Mouse (Mus musculus) myocyte (in vitro differentiated cells): ENCODE data around the gene Rbm47.

ENCODE experiments used
- MYOG ChIP-seq, 3 experiments: IDR thresholded peaks; one replicate each; pipeline ENCODE4 v1.6.1; 2011; ENCODE audit warnings: control low read depth in 2 of 3, low read depth in 2 of 3, mild to moderate bottlenecking in 2 of 3; ENCODE audit not compliant: insufficient read length in 2 of 3, control insufficient read depth in 1 of 3, insufficient read depth in 1 of 3
- POLR2A ChIP-seq: IDR thresholded peaks from one replicate; pipeline ENCODE4 v1.6.1; 2011; ENCODE audit warnings: low read depth, mild to moderate bottlenecking, control low read depth, moderate library complexity; ENCODE audit not compliant: insufficient read length
- TCF12 ChIP-seq: IDR thresholded peaks from one replicate; pipeline ENCODE4 v1.6.1; 2011; ENCODE audit warnings: mild to moderate bottlenecking, control low read depth; ENCODE audit not compliant: poor library complexity, insufficient read depth, severe bottlenecking

GRCm38 (mm10) chr5:66013999-66014398, 158.9 kb downstream of the Rbm47 start:
- TF ChIP-seq POLR2A (no peak), TCF12 (no peak), MYOG (IDR thresholded peaks at IDR 0.05; ENCODE audit: control insufficient read depth in 1 of 3, insufficient read depth in 1 of 3, insufficient read length in 2 of 3, low read depth in 2 of 3) (no peak)
